16 mouse cellular contexts compared by ENCODE assay signal in the genomic region with DNA sequence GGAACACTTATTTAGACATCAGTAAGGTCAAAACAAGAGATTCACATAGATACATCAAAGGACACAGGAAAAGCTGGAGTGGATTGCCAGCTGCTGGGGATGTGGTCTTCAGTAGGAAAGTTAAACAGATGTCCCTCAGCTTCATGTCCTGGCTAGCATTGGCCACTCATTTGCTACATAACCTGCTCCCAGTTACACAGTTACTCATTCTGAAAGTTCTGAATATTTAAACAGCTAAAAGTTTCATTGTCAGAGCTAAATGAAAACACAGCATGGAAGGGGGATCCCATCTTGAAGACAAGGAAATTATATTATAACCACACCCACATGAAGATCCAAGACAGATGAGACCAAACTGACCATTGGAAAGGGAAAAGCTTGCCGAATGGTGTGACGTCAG.
"Had no signal": no experiment of that assay in that cellular context is flagged by ENCODE, and none has a peak within 500 bp of the region (broad histone marks: within the 10 kb centered on the region; RNA-seq: fewer than 3 reads in every experiment).

No protein-coding gene starts in this region.

- H3K9me3 ChIP-seq: neural tube, embryonic 13.5 days; neural tube, embryonic 15.5 days; stomach, embryonic 15.5 days had no signal

- H3K27me3 ChIP-seq: neural tube, embryonic 13.5 days; neural tube, embryonic 15.5 days; stomach, embryonic 15.5 days had no signal

- H3K4me3 ChIP-seq: neural tube, embryonic 13.5 days; neural tube, embryonic 15.5 days; stomach, embryonic 15.5 days had no signal

- H3K4me1 ChIP-seq: stomach, embryonic 15.5 days had no signal

- DNase-seq: retina, postnatal 1 day; right cerebral cortex, adult 18-20 months; right cerebral cortex, postnatal 14 days; right cerebral cortex, postnatal 25 days; right cerebral cortex, postnatal 4 days; spleen, adult 18-20 months; thymus, adult 18-20 months; thymus, adult 2 months; thymus, postnatal 14 days; thymus, postnatal 25 days; thymus, postnatal 36 days; thymus, postnatal 4 days had no signal

- H3K4me2 ChIP-seq: neural tube, embryonic 13.5 days; neural tube, embryonic 15.5 days; stomach, embryonic 15.5 days had no signal

- H3K9ac ChIP-seq: neural tube, embryonic 13.5 days; neural tube, embryonic 15.5 days; stomach, embryonic 15.5 days had no signal

- H3K27ac ChIP-seq: neural tube, embryonic 13.5 days; neural tube, embryonic 15.5 days; stomach, embryonic 15.5 days; stomach, postnatal 0 days had no signal

- H3K36me3 ChIP-seq: neural tube, embryonic 13.5 days; neural tube, embryonic 15.5 days; stomach, embryonic 15.5 days had no signal
